Mouse (Mus musculus): ENCODE results near the gene Ubac2. TPM values are rescaled to one million over a fixed set of nuclear protein-coding genes. Genes with fewer than 3 reads are reported as not detected.

Ubac2 gene
- total RNA-seq, 2 experiments from 2014 or later, result 27.3 to 30.3 TPM

GRCm38 (mm10) chr14:121959538-121959980 lies 81.1 kb downstream of the Ubac2 start:
- DNase-seq (ENCODE audit: extremely low spot score in 1 of 2, low spot score in 2 of 2), result no peak
- intact Hi-C loops (cut with DNase I), result no loop called here

GRCm38 (mm10) chr14:121960031-121960430 lies 81.6 kb downstream of the Ubac2 start:
- intact Hi-C loops (cut with DNase I), result no loop called here
- DNase-seq (ENCODE audit: extremely low spot score in 1 of 2, low spot score in 2 of 2), result no peak

GRCm38 (mm10) chr14:121960531-121960930 lies 82.1 kb downstream of the Ubac2 start:
- no peak for DNase-seq (ENCODE audit: extremely low spot score in 1 of 2, low spot score in 2 of 2)
- intact Hi-C loops (cut with DNase I), result no loop called here

GRCm38 (mm10) chr14:121960997-121961396 lies 82.6 kb downstream of the Ubac2 start:
- no peak for DNase-seq (ENCODE audit: extremely low spot score in 1 of 2, low spot score in 2 of 2)
- intact Hi-C loops (cut with DNase I), result no loop called here

- intact Hi-C loops (cut with DNase I), result no loop called here
Measured at GRCm38 (mm10) chr14:121961496-121962127, 83.2 kb downstream of the Ubac2 start.

GRCm38 (mm10) chr14:121962128-121962890 lies 83.9 kb downstream of the Ubac2 start:
- intact Hi-C loops (cut with DNase I), result no loop called here

More at GRCm38 (mm10) chr14:121961496-121962127, 83.2 kb downstream of the Ubac2 start:
- no peak for DNase-seq (ENCODE audit: extremely low spot score in 1 of 2, low spot score in 2 of 2)

GRCm38 (mm10) chr14:121963251-121963941 lies 85.0 kb downstream of the Ubac2 start:
- DNase-seq (ENCODE audit: extremely low spot score in 1 of 2, low spot score in 2 of 2), result no peak
- intact Hi-C loops (cut with DNase I), result no loop called here

More at GRCm38 (mm10) chr14:121962128-121962890, 83.9 kb downstream of the Ubac2 start:
- no peak for DNase-seq (ENCODE audit: extremely low spot score in 1 of 2, low spot score in 2 of 2)

GRCm38 (mm10) chr14:121963942-121964335 lies 85.5 kb downstream of the Ubac2 start:
- DNase-seq (ENCODE audit: extremely low spot score in 1 of 2, low spot score in 2 of 2), result no peak
- intact Hi-C loops (cut with DNase I), result no loop called here

GRCm38 (mm10) chr14:121964990-121965389 lies 86.6 kb downstream of the Ubac2 start, which contains the start of gene Gpr183:
Gene Gpr183 (minus strand): TSS chr14:121965195.
- no peak for DNase-seq (ENCODE audit: extremely low spot score in 1 of 2, low spot score in 2 of 2)
- intact Hi-C loops (cut with DNase I), result no loop called here

- DNase-seq (ENCODE audit: extremely low spot score in 1 of 2, low spot score in 2 of 2), result no peak
- intact Hi-C loops (cut with DNase I), result no loop called here
Measured at GRCm38 (mm10) chr14:121965461-121965860, 87.0 kb downstream of the Ubac2 start.

- intact Hi-C loops (cut with DNase I), result no loop called here
- no peak for DNase-seq (ENCODE audit: extremely low spot score in 1 of 2, low spot score in 2 of 2)
Measured at GRCm38 (mm10) chr14:121967095-121967494, 88.7 kb downstream of the Ubac2 start.

GRCm38 (mm10) chr14:121970402-121970801 lies 92.0 kb downstream of the Ubac2 start:
- intact Hi-C loops (cut with DNase I), result no loop called here
- no peak for DNase-seq (ENCODE audit: extremely low spot score in 1 of 2, low spot score in 2 of 2)

- DNase-seq (ENCODE audit: extremely low spot score in 1 of 2, low spot score in 2 of 2), result no peak
- intact Hi-C loops (cut with DNase I), result no loop called here
Measured at GRCm38 (mm10) chr14:121973114-121973513, 94.7 kb downstream of the Ubac2 start.

GRCm38 (mm10) chr14:121981531-121981930 lies 103.1 kb downstream of the Ubac2 start:
- intact Hi-C loops (cut with DNase I), result no loop called here
- DNase-seq (ENCODE audit: extremely low spot score in 1 of 2, low spot score in 2 of 2), result no peak

GRCm38 (mm10) chr14:121983009-121983933 lies 104.9 kb downstream of the Ubac2 start:
- intact Hi-C loops (cut with DNase I), result no loop called here
- no peak for DNase-seq (ENCODE audit: extremely low spot score in 1 of 2, low spot score in 2 of 2)

GRCm38 (mm10) chr14:121985477-121985876 lies 107.1 kb downstream of the Ubac2 start:
- no peak for DNase-seq (ENCODE audit: extremely low spot score in 1 of 2, low spot score in 2 of 2)

GRCm38 (mm10) chr14:121986028-121986427 lies 107.6 kb downstream of the Ubac2 start:
- DNase-seq (ENCODE audit: extremely low spot score in 1 of 2, low spot score in 2 of 2), result no peak
- intact Hi-C loops (cut with DNase I), result no loop called here

More at GRCm38 (mm10) chr14:121985477-121985876, 107.1 kb downstream of the Ubac2 start:
- intact Hi-C loops (cut with DNase I), result no loop called here

- intact Hi-C loops (cut with DNase I), result no loop called here
- no peak for DNase-seq (ENCODE audit: extremely low spot score in 1 of 2, low spot score in 2 of 2)
Measured at GRCm38 (mm10) chr14:121987287-121987686, 108.9 kb downstream of the Ubac2 start.

Measured in left cerebral cortex, postnatal 10 days (tissue).